In the genomic region with DNA sequence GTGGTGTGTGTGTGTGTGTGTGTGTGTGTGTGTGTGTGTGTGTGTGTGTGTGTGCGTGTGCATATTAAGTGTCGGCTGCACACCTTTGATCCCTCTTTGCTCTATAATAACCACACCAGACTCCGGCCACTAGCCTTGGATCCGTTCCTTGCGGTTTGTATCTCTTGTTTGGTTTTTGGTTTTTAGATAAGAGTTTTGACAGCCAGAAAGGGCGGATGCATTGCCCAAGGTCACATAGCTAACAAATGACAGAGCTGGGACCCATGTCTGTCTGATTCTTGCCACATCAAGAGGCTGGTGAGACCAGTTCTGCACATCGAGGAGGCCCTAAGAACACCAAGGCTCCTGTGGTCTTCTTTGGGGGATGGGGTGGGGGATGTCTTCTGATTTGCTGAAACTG, we compare ENCODE assay signal across 22 mouse cellular contexts. TPM values are rescaled to one million over a fixed set of nuclear protein-coding genes. Genes with fewer than 3 reads are reported as not detected.
DNase-seq lines count a peak whose midpoint lies in the region; ATAC-seq and TF ChIP-seq lines count a peak whose summit lies in the region.
"Had no signal": no experiment of that assay in that cellular context is flagged by ENCODE, and none has a peak within 500 bp of the region (broad histone marks: within the 10 kb centered on the region; RNA-seq: fewer than 3 reads in every experiment).

No protein-coding gene starts in this region.

- ATAC-seq in forebrain, embryonic 16.5 days, result no peak
- ATAC-seq: hindbrain, embryonic 16.5 days had no signal

- no peak overlapping the region for H3K27ac ChIP-seq in forebrain, embryonic 16.5 days (ENCODE audit: low read length)
- H3K27ac ChIP-seq: left cerebral cortex, adult 2 months; limb, embryonic 10.5 days; liver, embryonic 13.5 days; lung, embryonic 15.5 days; neural tube, embryonic 13.5 days had no signal

- no peaks in the 10 kb centered on the region for H3K27me3 ChIP-seq in C2C12 (ENCODE audit: control insufficient read depth, insufficient read depth, insufficient read length)
- H3K27me3 ChIP-seq in myocyte (ENCODE audit: control insufficient read depth, insufficient read depth, insufficient read length), result no peaks in the 10 kb centered on the region
- H3K27me3 ChIP-seq in forebrain, embryonic 16.5 days (replicated peaks; ENCODE audit: control insufficient read depth, insufficient read depth, low read length), result no peaks in the 10 kb centered on the region
- H3K27me3 ChIP-seq: CH12.LX; lung, embryonic 15.5 days; neural tube, embryonic 13.5 days had no signal

- H3K9ac ChIP-seq in forebrain, embryonic 16.5 days (replicated peaks; ENCODE audit: low read depth, low read length), result no peak overlapping the region
- H3K9ac ChIP-seq: liver, embryonic 13.5 days; lung, embryonic 15.5 days; neural tube, embryonic 13.5 days had no signal

- H3K36me3 ChIP-seq in C2C12 (ENCODE audit: control insufficient read depth, insufficient read depth) (no peaks in the 10 kb centered on the region), myocyte (ENCODE audit: control insufficient read depth, insufficient read depth) (no peaks in the 10 kb centered on the region)
- no peaks in the 10 kb centered on the region for H3K36me3 ChIP-seq in forebrain, embryonic 16.5 days (ENCODE audit: control insufficient read depth, insufficient read depth)
- H3K36me3 ChIP-seq: limb, embryonic 10.5 days; liver, embryonic 13.5 days; lung, embryonic 15.5 days; neural tube, embryonic 13.5 days had no signal

- H3K4me3 ChIP-seq in C2C12 (ENCODE audit: insufficient read depth, poor library complexity, severe bottlenecking) (no peak overlapping the region), myocyte (no peak overlapping the region)
- no peak overlapping the region for H3K4me3 ChIP-seq in forebrain, embryonic 16.5 days (replicated peaks; ENCODE audit: low read length)
- H3K4me3 ChIP-seq: left cerebral cortex, adult 2 months; limb, embryonic 10.5 days; liver, embryonic 13.5 days; lung, embryonic 15.5 days; neural tube, embryonic 13.5 days had no signal

- 90% methylated on average over 7 of the region's 7 CpGs for WGBS in forebrain, embryonic 16.5 days

- H3K4me1 ChIP-seq in forebrain, embryonic 16.5 days (replicated peaks; ENCODE audit: control insufficient read depth, insufficient read depth, low read length), result peaks cover 6% of the 10 kb centered on the region
- H3K4me1 ChIP-seq: limb, embryonic 10.5 days had no signal

- H3K79me2 ChIP-seq in C2C12 (ENCODE audit: control insufficient read depth, insufficient read depth), result no peaks in the 10 kb centered on the region
- H3K79me2 ChIP-seq in myocyte (ENCODE audit: control insufficient read depth, insufficient read depth), result no peaks in the 10 kb centered on the region

- no peak for TF ChIP-seq POLR2A in myocyte (IDR thresholded peaks at IDR 0.05; ENCODE audit: insufficient read length, low read depth)

- H3K79me3 ChIP-seq in C2C12 (ENCODE audit: low read depth), result no peaks in the 10 kb centered on the region

- no peak overlapping the region for H3ac ChIP-seq in C2C12 (ENCODE audit: control insufficient read depth, insufficient read length, low read depth)
- H3ac ChIP-seq in myocyte (ENCODE audit: control insufficient read depth, insufficient read length), result no peak overlapping the region

- peak overlapping the region; percentile 40 for H3K4me2 ChIP-seq in myocyte (ENCODE audit: low read depth)
- no peak overlapping the region for H3K4me2 ChIP-seq in forebrain, embryonic 16.5 days (ENCODE audit: low read length)
- H3K4me2 ChIP-seq: heart, embryonic 11.5 days; liver, embryonic 13.5 days; lung, embryonic 15.5 days; neural tube, embryonic 13.5 days had no signal

- H3K9me3 ChIP-seq in forebrain, embryonic 16.5 days (ENCODE audit: control insufficient read depth, low read length), result no peaks in the 10 kb centered on the region
- H3K9me3 ChIP-seq: limb, embryonic 10.5 days; liver, embryonic 13.5 days; lung, embryonic 15.5 days; neural tube, embryonic 13.5 days had no signal

- peak; percentile 73 for DNase-seq in ovary, adult 18-20 months (ENCODE audit: low spot score)
- no peak for DNase-seq in ovary, postnatal 14 days (ENCODE audit: low spot score)
- DNase-seq in adrenal gland, postnatal 14 days, result peak; percentile 63
- DNase-seq in layer of hippocampus, adult 11-12 months (ENCODE audit: low spot score), result no peak
- DNase-seq: cerebellum, adult 9-11 months; gastrocnemius, postnatal 10 days; heart, postnatal 4 days; kidney, adult 11 months; kidney, postnatal 10 days; liver, embryonic 13.5 days; retina, postnatal 1 day; thymus, postnatal 25 days had no signal

- no peak for TF ChIP-seq CTCF in C2C12 (IDR thresholded peaks at IDR 0.05; ENCODE audit: control insufficient read depth, insufficient read depth, insufficient read length)

TF ChIP-seq in C2C12, 6 proteins besides CTCF, POLR2A, EP300 and RAD21:
- TF ChIP-seq USF1 (IDR thresholded peaks at IDR 0.05; ENCODE audit: low read depth), result no peak
- peak; percentile 15 for TF ChIP-seq MYOD1 (IDR thresholded peaks at IDR 0.05; ENCODE audit: control insufficient read depth, insufficient read length, low read depth)
- peak; percentile 54 for TF ChIP-seq MAX (IDR thresholded peaks at IDR 0.05)
- TF ChIP-seq FOSL1 (IDR thresholded peaks at IDR 0.05; ENCODE audit: insufficient read depth, low read length, poor library complexity, severe bottlenecking), result peak; percentile 4
- peak; percentile 94 for TF ChIP-seq CEBPB (IDR thresholded peaks at IDR 0.05; ENCODE audit: low read depth)

TF ChIP-seq in myocyte, 11 proteins besides CTCF, POLR2A, EP300 and RAD21:
- TF ChIP-seq SRF (IDR thresholded peaks at IDR 0.05; ENCODE audit: control insufficient read depth, insufficient read length, low read depth) (no peak), MYOD1 (IDR thresholded peaks at IDR 0.05; ENCODE audit: control insufficient read depth in 1 of 3, insufficient read length in 2 of 3, low read depth in 2 of 3) (no peak), CEBPB (IDR thresholded peaks at IDR 0.05; ENCODE audit: insufficient read depth, poor library complexity, severe bottlenecking) (peak; percentile 71; the same call in 1 of the 2 replicates), REST (IDR thresholded peaks at IDR 0.05; ENCODE audit: insufficient read depth, insufficient read length) (no peak), MAX (IDR thresholded peaks at IDR 0.05; ENCODE audit: low read depth) (no peak), TCF3 (IDR thresholded peaks at IDR 0.05; ENCODE audit: insufficient read length, low read depth) (no peak)

RNA-seq across cellular contexts. Expression of a gene that starts 58.7 kb away (rescaled TPM):
- 68.5 TPM for polyA plus RNA-seq in C2C12 (2012; fragmentation: generic; extraction: Trizol)
- total RNA-seq in adrenal gland, postnatal 14 days (2021), result 260 and 305 TPM in 2 replicates
- polyA plus RNA-seq in myocyte (2012; fragmentation: generic; extraction: Trizol), result 48.3 TPM
- polyA plus RNA-seq in forebrain, embryonic 16.5 days (2015; fragmentation: Nextera tagmentation; extraction: Ambion mirVana), result 114 and 122 TPM in 2 replicates

Comparison
In these comparisons a context has a peak if more than half of its experiments do, and no peak if none do; other contexts are left out.
1. DNase-seq: peak in ovary, adult 18-20 months (single experiment) and adrenal gland, postnatal 14 days (single experiment); none in ovary, postnatal 14 days (single experiment) and layer of hippocampus, adult 11-12 months (single experiment).